Mouse (Mus musculus) hindbrain, embryonic 13.5 days (tissue): ENCODE data around the gene Dusp14. TPM values are rescaled to one million over a fixed set of nuclear protein-coding genes. Genes with fewer than 3 reads are reported as not detected.

Source experiments
- ATAC-seq: fragments of 200-750 bp; cut with Nextera tagmentation; 2 replicates; pipeline ENCODE4 v1.8.0; 2017; ENCODE audit warnings: moderate TSS enrichment; ENCODE audit not compliant: low FRiP score
- H3K27ac ChIP-seq: fragments of 300-500 bp; sonication (generic); 2 replicates; pipeline ENCODE4 v1.5.1; 2015; ENCODE audit warnings: inconsistent platforms, mild to moderate bottlenecking, moderate library complexity
- H3K27me3 ChIP-seq: fragments of 300-500 bp; sonication (generic); 2 replicates; pipeline ENCODE4 v1.6.1; 2015; ENCODE audit warnings: mild to moderate bottlenecking, inconsistent platforms
- H3K36me3 ChIP-seq: fragments of 300-500 bp; sonication (generic); 2 replicates; pipeline ENCODE4 v1.6.1; 2015; ENCODE audit warnings: mild to moderate bottlenecking, inconsistent platforms
- H3K4me1 ChIP-seq: fragments of 300-500 bp; sonication (generic); replicated peaks from 2 replicates; pipeline ENCODE4 v1.6.1; 2015; ENCODE audit warnings: inconsistent platforms
- H3K4me2 ChIP-seq: fragments of 300-500 bp; sonication (generic); 2 replicates; pipeline ENCODE4 v1.6.1; 2015; ENCODE audit warnings: inconsistent platforms, mild to moderate bottlenecking, moderate library complexity
- H3K4me3 ChIP-seq: fragments of 300-500 bp; sonication (generic); 2 replicates; pipeline ENCODE4 v1.5.1; 2015; ENCODE audit warnings: mild to moderate bottlenecking, inconsistent platforms
- H3K9ac ChIP-seq: fragments of 300-500 bp; sonication (generic); 2 replicates; pipeline ENCODE4 v1.6.1; 2015; ENCODE audit warnings: mild to moderate bottlenecking, inconsistent platforms
- H3K9me3 ChIP-seq: fragments of 300-500 bp; sonication (generic); 2 replicates; pipeline ENCODE4 v1.6.1; 2016; ENCODE audit warnings: inconsistent platforms
- WGBS: fragments of 180-500 bp; shearing (Covaris S2); methylation state at CpG from one replicate; pipeline ENCODE4 v1.1.7; 2015; 5-methylcytosine and 5-hydroxymethylcytosine counted together
- polyA plus RNA-seq: library from polyadenylated mRNA; unstranded; fragments of >200 nt; fragmentation: Nextera tagmentation; extraction: Ambion mirVana; gene quantifications from 2 replicates; pipeline ENCODE4 v1.2.1, GENCODE M21; 2015

The Dusp14 gene
- polyA plus RNA-seq, 1 experiment from 2014 or later, result 13.0 TPM

DNA sequence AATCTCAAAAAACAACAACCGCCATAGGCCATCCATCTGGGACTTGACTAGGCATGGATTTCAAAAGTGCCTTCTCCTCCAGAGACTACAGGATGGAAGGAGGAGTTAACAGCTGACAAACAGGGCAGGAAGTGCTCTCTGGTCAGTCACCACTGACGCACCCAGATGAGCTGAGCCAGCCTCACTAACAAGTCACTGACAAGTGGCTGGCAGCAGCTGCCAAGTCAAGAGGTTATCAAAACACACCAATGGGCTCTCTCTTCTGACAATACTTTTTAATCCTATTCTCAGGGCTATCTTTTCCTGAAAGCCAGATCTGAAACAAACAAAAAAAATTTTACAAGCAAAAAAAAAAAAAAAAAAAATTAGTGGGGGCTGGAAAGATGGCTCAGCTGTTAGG, 6.3 kb downstream of the Dusp14 start:
- H3K27ac ChIP-seq, result no peak overlapping the region
- ATAC-seq, result no peak
- H3K9me3 ChIP-seq, result no peaks in the 10 kb centered on the region
- no peaks in the 10 kb centered on the region for H3K36me3 ChIP-seq
- no peak overlapping the region for H3K4me3 ChIP-seq
- H3K4me1 ChIP-seq, result peaks cover 20% of the 10 kb centered on the region
- peaks cover 29% of the 10 kb centered on the region for H3K27me3 ChIP-seq
- WGBS, result 52% methylated on average over 2 of the region's 2 CpGs
- H3K9ac ChIP-seq, result no peak overlapping the region
- no peak overlapping the region for H3K4me2 ChIP-seq

DNA sequence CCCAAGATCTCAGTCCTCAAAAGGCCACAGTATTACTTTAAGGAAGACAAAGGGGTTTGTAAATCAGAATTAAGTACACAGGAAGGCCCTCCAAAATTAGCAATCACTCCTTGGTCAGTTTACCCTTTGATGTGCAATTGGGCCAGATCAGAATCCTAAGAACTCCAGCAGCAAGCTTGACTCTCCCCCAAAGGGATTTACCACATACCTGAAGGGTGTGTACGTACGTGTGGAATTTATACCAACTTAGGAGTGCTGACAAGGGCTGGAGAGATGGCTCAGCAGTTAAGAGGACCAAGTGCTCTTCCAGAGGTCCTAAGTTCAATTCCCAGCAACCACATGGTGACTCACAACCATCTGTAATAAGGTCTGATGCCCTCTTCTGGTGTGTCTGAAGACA, 7.2 kb downstream of the Dusp14 start:
- Histone ChIP-seq H3K27ac (no peak overlapping the region), H3K4me2 (no peak overlapping the region), H3K9me3 (no peaks in the 10 kb centered on the region), H3K9ac (no peak overlapping the region), H3K4me3 (no peak overlapping the region), H3K27me3 (peaks cover 20% of the 10 kb centered on the region), H3K4me1 (peaks cover 11% of the 10 kb centered on the region), H3K36me3 (no peaks in the 10 kb centered on the region)
- WGBS, result 95% methylated on average over 2 of the region's 2 CpGs
- no peak for ATAC-seq

DNA sequence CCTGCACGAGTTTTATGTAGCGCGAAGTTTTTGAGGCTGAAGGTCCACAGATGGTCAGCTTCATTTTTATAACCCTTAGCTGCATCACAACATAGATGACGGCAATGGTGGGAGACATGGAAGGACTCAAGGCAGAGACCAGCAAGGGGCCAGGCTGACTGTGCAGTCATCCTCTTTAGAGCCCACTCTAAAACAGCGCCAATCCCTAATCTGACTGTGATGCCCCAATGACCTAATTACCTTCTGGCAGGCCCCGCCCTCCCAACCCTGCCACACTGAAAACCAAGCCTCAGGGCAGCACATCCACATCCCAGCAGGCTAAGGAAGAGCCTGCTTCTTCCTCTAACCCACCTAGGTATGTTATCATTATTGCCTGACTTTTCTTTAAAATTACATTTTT, 8.4 kb downstream of the Dusp14 start:
- Histone ChIP-seq H3K27ac (no peak overlapping the region), H3K4me1 (0 out of 2 replicates have a peak, but pooled peaks cover under 1% of the 10 kb centered on the region), H3K4me3 (no peak overlapping the region), H3K27me3 (peaks cover 7% of the 10 kb centered on the region), H3K9ac (no peak overlapping the region), H3K4me2 (no peak overlapping the region), H3K9me3 (no peaks in the 10 kb centered on the region), H3K36me3 (no peaks in the 10 kb centered on the region)
- WGBS, result 87% methylated on average over 6 of the region's 6 CpGs
- no peak for ATAC-seq

DNA sequence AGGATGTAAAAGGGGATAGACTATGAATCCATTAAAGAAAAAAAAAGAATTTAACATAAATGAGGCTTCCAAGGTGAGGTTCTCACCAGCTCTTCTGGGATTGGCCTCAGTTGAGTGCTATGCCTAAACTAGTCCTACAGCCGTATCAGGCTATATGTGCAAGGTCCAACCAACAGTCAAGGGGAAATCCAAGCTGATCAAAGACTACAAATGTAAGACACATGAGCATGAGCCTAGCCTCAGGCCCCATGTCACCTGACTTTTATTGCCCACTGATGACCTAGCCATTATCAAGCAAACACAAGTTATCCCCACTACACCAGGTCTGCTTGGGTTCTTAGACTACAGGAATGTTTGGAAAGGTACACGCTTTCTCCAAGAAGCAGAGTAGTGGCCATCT, 9.3 kb downstream of the Dusp14 start:
- 95% methylated on average over 2 of the region's 2 CpGs for WGBS
- ATAC-seq, result no peak
- Histone ChIP-seq H3K9ac (no peak overlapping the region), H3K9me3 (no peaks in the 10 kb centered on the region), H3K4me1 (no peaks in the 10 kb centered on the region), H3K27ac (no peak overlapping the region), H3K27me3 (0 out of 2 replicates have a peak, but pooled peaks cover 4% of the 10 kb centered on the region), H3K4me3 (no peak overlapping the region), H3K36me3 (no peaks in the 10 kb centered on the region), H3K4me2 (no peak overlapping the region)

DNA sequence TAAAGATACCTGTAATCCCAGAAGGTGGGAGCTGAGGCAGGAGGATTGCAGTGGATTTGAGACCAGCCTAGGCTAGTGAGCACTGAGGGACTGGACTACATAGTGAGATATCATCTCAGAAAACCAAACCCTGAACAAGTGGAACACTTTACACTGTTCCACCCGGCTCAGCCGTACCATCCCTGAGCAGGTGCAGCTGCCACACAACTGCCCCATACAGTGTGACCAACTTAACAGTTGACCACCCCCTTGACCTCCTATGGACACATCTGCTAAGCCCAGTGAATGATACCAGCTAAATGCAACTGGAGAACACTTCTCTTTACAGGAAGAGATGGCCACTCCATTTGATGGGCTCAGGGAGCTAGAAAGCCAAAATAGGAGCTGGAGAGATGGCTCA, 11.6 kb downstream of the Dusp14 start:
- Histone ChIP-seq H3K4me2 (no peak overlapping the region), H3K27ac (no peak overlapping the region), H3K36me3 (no peaks in the 10 kb centered on the region), H3K9ac (no peak overlapping the region), H3K27me3 (no peaks in the 10 kb centered on the region), H3K4me3 (no peak overlapping the region), H3K4me1 (peaks cover 15% of the 10 kb centered on the region), H3K9me3 (no peaks in the 10 kb centered on the region)
- WGBS, result 94% methylated on average over 2 of the region's 2 CpGs
- ATAC-seq, result no peak

DNA sequence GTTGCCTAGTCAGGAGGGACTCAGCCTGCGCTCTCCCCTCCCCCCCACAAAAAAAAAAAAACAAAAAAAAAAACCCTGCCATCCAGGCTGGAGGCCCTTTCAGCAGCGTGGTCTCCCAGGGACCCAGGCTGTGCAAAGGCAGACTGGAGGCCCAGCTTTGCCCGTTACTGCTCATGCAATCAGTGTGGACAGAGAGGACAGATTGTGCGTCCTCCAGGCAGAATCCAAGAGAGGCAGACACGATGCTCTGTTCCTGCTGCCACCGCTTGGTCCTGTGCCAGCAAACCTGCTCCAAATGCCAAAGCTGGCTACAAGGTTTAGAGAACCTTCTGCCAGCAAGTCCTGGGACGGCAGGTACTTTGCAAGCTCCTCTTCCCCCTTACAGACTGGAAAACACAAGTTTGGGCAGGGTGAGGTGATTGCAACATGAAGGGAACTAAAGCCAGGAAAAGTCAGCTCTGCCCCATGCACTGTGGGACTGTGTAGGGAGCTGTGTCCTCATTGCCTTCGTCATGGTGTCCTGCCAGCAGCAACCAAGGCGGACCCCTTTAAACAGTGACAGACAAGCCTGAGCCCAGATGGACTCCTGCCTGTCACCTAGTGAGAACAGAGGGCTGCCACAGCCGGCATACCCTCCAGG, 15.4 kb downstream of the Dusp14 start:
- WGBS, result 51% methylated on average over 10 of the region's 10 CpGs
- Histone ChIP-seq H3K4me1 (peaks cover 16% of the 10 kb centered on the region), H3K36me3 (no peaks in the 10 kb centered on the region), H3K4me3 (no peak overlapping the region), H3K27me3 (no peaks in the 10 kb centered on the region), H3K4me2 (no peak overlapping the region; the same call in 1 of the 2 replicates), H3K27ac (peak overlapping the region; percentile 65), H3K9me3 (no peaks in the 10 kb centered on the region), H3K9ac (peak overlapping the region; percentile 43; the same call in 1 of the 2 replicates)
- ATAC-seq, result peak; percentile 65

DNA sequence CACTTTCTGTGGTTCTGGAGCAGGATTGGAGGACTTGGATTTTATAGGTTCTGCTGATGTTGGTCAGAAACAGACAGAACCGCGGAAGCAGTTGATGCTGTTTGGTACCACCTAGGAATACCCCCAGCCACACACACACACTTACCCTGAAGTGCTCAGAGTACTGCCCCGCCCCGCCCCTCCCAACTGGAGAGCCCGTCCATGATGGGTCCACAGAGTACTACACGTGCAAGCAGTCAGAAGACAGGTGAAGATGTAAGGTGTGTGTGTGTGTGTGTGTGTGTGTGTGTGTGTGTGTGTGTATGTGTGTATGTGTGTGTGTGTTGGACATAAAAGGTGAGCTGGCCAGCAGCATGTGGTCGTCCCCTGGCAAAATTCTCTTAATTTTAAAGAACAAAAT, 16.0 kb downstream of the Dusp14 start:
- 89% methylated on average over 7 of the region's 7 CpGs for WGBS
- Histone ChIP-seq H3K4me1 (peaks cover 22% of the 10 kb centered on the region), H3K36me3 (no peaks in the 10 kb centered on the region), H3K4me2 (no peak overlapping the region), H3K4me3 (no peak overlapping the region), H3K9me3 (no peaks in the 10 kb centered on the region), H3K9ac (no peak overlapping the region), H3K27me3 (no peaks in the 10 kb centered on the region), H3K27ac (peak overlapping the region; percentile 65)
- 0 out of 2 replicates have a peak, but pooled peaks have one; percentile 66 for ATAC-seq

DNA sequence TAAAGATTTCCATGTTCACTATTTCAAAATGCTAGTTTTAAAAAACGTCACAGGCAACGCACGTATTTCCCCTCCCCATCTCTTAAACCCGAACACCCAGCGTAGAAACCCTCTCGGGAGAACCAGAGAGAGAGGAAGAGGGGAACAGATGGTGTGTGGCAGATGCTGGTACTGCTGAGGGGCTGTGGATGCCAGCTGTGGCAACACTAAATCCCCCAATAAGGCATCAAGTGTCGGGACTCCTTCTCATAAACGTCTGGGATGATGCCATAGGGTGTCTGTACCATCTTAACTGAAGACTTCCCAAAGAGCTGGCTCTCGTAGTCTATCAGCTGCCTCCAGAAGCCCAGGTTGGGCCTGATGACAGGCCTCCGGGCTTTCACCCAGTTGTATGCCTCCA, 20.6 kb downstream of the Dusp14 start:
- Histone ChIP-seq H3K4me1 (peaks cover 41% of the 10 kb centered on the region), H3K9me3 (no peaks in the 10 kb centered on the region), H3K4me3 (no peak overlapping the region), H3K27ac (peak overlapping the region; percentile 12; the same call in 1 of the 2 replicates), H3K4me2 (no peak overlapping the region), H3K27me3 (no peaks in the 10 kb centered on the region), H3K36me3 (no peaks in the 10 kb centered on the region), H3K9ac (no peak overlapping the region)
- 57% methylated on average over 10 of the region's 10 CpGs for WGBS
- no peak for ATAC-seq

DNA sequence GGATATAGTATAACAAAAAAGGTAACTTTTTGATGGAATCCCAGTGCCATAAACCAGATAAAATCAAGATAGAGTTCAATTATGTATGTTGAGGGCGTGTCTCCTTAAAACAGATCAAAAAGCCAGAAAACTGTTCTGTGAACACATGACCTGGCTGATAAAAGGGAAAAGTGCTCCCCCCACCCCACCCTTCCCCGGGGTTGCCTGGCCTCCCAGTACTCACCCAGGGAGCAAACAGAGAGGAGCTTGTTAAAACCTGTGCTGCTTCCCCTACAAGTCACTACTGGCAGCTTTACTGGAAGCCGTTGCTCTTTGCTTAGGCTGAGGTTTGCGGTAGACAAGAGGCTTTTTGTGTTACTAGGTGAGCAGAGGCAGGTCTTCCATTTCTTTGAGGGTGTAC, 21.8 kb downstream of the Dusp14 start:
- no peak overlapping the region for H3K4me2 ChIP-seq
- H3K4me1 ChIP-seq, result peaks cover 47% of the 10 kb centered on the region
- no peak overlapping the region for H3K9ac ChIP-seq
- H3K4me3 ChIP-seq, result no peak overlapping the region
- WGBS, result 70% methylated on average over 4 of the region's 4 CpGs
- 0 out of 2 replicates have a peak overlapping the region, but pooled peaks have one; percentile 2 for H3K27ac ChIP-seq
- H3K9me3 ChIP-seq, result no peaks in the 10 kb centered on the region
- H3K27me3 ChIP-seq, result no peaks in the 10 kb centered on the region
- ATAC-seq, result no peak
- no peaks in the 10 kb centered on the region for H3K36me3 ChIP-seq

DNA sequence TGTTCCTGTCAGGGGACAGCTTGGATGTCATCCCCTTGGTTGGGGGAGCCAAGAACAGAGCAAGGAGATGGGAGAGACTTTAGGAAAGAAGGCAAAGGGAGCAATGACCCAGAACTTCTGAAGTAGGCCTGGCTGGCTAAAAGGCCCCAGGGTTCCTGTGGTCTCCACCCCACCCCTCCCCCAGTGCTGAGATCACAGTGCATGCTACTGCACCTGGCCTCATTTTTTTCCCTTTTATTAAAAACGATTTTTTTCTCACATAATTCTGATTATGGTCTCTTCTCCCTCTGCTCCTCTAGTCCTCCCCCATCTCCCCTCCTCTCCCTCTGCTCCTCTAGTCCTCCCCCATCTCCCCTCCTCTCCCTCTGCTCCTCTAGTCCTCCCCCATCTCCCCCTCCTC, 24.1 kb downstream of the Dusp14 start:
- Histone ChIP-seq H3K9me3 (no peaks in the 10 kb centered on the region), H3K9ac (no peak overlapping the region), H3K4me1 (peaks cover 49% of the 10 kb centered on the region), H3K27ac (no peak overlapping the region), H3K27me3 (no peaks in the 10 kb centered on the region), H3K4me3 (no peak overlapping the region), H3K36me3 (peaks cover 14% of the 10 kb centered on the region), H3K4me2 (no peak overlapping the region)
- ATAC-seq, result no peak
- WGBS, result 17% methylated on average over 1 of the region's 1 CpGs

DNA sequence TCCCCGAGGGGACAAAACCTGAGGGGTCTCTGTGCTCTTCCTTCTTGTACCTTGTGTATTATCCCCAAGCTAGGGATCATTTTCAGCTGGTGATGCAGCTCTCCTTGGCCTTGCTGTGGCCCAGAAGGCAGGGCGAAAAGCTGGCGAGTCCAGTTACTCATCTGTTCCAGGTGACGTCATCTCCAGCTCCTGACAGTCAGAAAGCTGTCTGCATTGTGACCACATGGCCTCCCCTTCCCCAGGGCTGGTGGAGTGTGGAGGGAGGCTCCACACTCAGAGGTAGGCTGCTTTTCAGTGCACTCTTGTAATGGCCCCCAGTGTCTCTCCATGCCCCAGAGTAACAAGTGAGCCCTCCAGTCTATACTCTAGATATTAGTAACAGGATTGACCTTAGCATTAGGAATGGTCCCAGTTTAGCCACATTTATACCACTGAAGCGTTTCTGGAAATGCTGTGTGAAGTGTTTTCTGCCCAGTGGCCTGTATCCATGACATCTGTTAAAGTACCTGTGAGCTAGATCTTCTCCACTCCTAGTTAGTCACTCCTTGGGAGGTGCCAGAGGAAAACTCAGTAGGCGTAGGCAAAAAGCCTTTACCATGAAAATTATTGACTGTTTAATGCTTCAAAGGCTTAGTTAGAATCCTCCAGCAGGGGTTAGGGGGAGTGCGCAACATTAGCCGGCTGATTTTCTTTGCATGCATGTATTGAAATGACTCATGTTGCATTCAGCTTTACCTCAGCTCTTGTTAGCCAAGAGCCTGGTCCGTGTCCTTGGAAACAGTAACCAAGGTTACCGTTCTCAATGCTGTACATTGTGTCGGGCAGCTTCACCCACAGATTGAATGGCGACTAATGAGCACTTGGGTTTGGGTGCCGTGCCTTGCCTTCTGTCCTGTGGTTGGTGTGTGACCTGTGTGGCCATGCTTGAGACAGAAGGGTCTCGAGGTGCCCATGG, 26.0 kb downstream of the Dusp14 start:
- ATAC-seq, result peak; percentile 90
- Histone ChIP-seq H3K9me3 (no peaks in the 10 kb centered on the region), H3K4me1 (peaks cover 50% of the 10 kb centered on the region), H3K27me3 (no peaks in the 10 kb centered on the region), H3K9ac (peak overlapping the region; percentile 39), H3K36me3 (peaks cover 32% of the 10 kb centered on the region), H3K4me3 (no peak overlapping the region), H3K27ac (peak overlapping the region; percentile 89), H3K4me2 (peak overlapping the region; percentile 21; the same call in 1 of the 2 replicates)
- 17% methylated on average over 14 of the region's 14 CpGs for WGBS

DNA sequence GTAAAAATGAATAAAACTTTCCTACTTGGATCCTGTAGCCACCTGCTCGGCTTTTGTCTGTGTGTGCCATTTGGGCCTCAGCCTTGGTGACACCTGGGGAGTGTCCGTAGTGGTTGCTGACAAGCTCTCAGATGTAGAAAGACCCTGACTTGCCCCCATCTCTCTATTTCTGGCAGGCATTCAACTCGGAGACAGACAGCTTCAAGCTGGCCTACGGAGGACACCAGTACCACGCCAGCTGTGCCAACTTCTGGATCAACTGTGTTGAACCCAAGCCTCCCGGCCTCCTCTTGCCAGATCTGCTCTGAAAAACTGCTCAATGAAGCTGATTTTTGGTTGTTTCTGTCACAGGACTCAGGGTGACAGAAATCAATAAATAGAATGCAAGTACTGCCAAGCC, 28.4 kb downstream of the Dusp14 start:
- ATAC-seq, result no peak
- H3K9ac ChIP-seq, result no peak overlapping the region
- peaks cover 47% of the 10 kb centered on the region for H3K36me3 ChIP-seq
- no peaks in the 10 kb centered on the region for H3K9me3 ChIP-seq
- H3K4me3 ChIP-seq, result no peak overlapping the region
- H3K27ac ChIP-seq, result no peak overlapping the region
- H3K27me3 ChIP-seq, result no peaks in the 10 kb centered on the region
- H3K4me1 ChIP-seq, result peaks cover 37% of the 10 kb centered on the region
- no peak overlapping the region for H3K4me2 ChIP-seq
- 77% methylated on average over 6 of the region's 6 CpGs for WGBS
